Mouse (Mus musculus) neural tube, embryonic 14.5 days (tissue): ENCODE data around the gene Brd1. TPM values are rescaled to one million over a fixed set of nuclear protein-coding genes. Genes with fewer than 3 reads are reported as not detected.

ENCODE experiments used
- ATAC-seq: fragments of 200-750 bp; cut with Nextera tagmentation; 2 replicates; pipeline ENCODE4 v1.8.0; 2017; ENCODE audit warnings: low read depth, mild to moderate bottlenecking, moderate TSS enrichment, moderate library complexity
- H3K27ac ChIP-seq: fragments of 300-500 bp; sonication (generic); 2 replicates; pipeline ENCODE4 v1.5.1; 2014; ENCODE audit warnings: low read depth, mild to moderate bottlenecking, control low read depth, low read length, moderate library complexity, mixed read lengths
- H3K27me3 ChIP-seq: fragments of 300-500 bp; sonication (generic); 2 replicates; pipeline ENCODE4 v1.6.1; 2014; ENCODE audit warnings: low read length; ENCODE audit not compliant: control insufficient read depth, insufficient read depth
- H3K36me3 ChIP-seq: fragments of 300-500 bp; sonication (generic); 2 replicates; pipeline ENCODE4 v1.6.1; 2014; ENCODE audit warnings: low read length, mixed read lengths; ENCODE audit not compliant: control insufficient read depth, insufficient read depth
- H3K4me1 ChIP-seq: fragments of 300-500 bp; sonication (generic); 2 replicates; pipeline ENCODE4 v1.6.1; 2014; ENCODE audit warnings: low read length; ENCODE audit not compliant: control insufficient read depth, insufficient read depth
- H3K4me2 ChIP-seq: fragments of 300-500 bp; sonication (generic); 2 replicates; pipeline ENCODE4 v1.6.1; 2014; ENCODE audit warnings: mild to moderate bottlenecking, low read depth, low read length, control low read depth
- H3K4me3 ChIP-seq: fragments of 300-500 bp; sonication (generic); 2 replicates; pipeline ENCODE4 v1.5.1; 2014; ENCODE audit warnings: low read depth, low read length, control low read depth, mixed read lengths
- H3K9ac ChIP-seq: fragments of 300-500 bp; sonication (generic); replicated peaks from 2 replicates; pipeline ENCODE4 v1.6.1; 2014; ENCODE audit warnings: low read depth, mild to moderate bottlenecking, control low read depth, low read length, mixed read lengths
- H3K9me3 ChIP-seq: fragments of 300-500 bp; sonication (generic); 2 replicates; pipeline ENCODE4 v1.6.1; 2016; ENCODE audit warnings: low read length; ENCODE audit not compliant: control insufficient read depth
- WGBS: fragments of 180-500 bp; shearing (Covaris S2); extraction: QIAGEN DNeasy Blood & Tissue Kit; methylation state at CpG from one replicate; pipeline ENCODE4 v1.1.7; 2014; 5-methylcytosine and 5-hydroxymethylcytosine counted together
- polyA plus RNA-seq: library from polyadenylated mRNA; unstranded; fragments of >200 nt; fragmentation: Nextera tagmentation; extraction: Ambion mirVana; gene quantifications from 2 replicates; pipeline ENCODE4 v1.2.1, GENCODE M21; 2014

The Brd1 gene
- polyA plus RNA-seq, 1 experiment from 2014 or later, result 20.2 TPM

DNA sequence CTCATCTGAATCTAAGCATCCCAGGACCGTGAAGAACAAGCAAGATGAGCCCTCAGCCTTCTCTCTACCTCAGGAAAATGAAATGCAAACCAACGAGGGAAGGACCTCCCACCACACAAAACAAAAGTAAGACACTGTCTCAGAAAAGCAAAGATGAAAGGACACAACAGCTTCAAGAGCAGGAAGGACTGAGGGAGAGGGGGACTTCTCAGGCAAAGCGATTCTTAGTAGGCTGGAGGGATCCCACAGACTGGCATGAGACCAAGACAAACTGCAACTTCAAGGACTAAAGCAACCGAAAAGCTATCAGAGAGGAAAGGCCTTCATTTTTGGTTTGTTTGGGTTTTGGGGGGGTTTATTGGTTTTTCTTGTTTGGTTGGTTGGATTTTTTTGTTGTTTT is 2.1 kb upstream of the Brd1 start:
- Histone ChIP-seq H3K9me3 (no peaks in the 10 kb centered on the region), H3K4me3 (no peak overlapping the region), H3K27me3 (no peaks in the 10 kb centered on the region), H3K36me3 (no peaks in the 10 kb centered on the region), H3K27ac (no peak overlapping the region), H3K4me2 (no peak overlapping the region), H3K4me1 (peaks cover 17% of the 10 kb centered on the region), H3K9ac (no peak overlapping the region)
- 73% methylated on average over 4 of the region's 4 CpGs for WGBS
- no peak for ATAC-seq

DNA sequence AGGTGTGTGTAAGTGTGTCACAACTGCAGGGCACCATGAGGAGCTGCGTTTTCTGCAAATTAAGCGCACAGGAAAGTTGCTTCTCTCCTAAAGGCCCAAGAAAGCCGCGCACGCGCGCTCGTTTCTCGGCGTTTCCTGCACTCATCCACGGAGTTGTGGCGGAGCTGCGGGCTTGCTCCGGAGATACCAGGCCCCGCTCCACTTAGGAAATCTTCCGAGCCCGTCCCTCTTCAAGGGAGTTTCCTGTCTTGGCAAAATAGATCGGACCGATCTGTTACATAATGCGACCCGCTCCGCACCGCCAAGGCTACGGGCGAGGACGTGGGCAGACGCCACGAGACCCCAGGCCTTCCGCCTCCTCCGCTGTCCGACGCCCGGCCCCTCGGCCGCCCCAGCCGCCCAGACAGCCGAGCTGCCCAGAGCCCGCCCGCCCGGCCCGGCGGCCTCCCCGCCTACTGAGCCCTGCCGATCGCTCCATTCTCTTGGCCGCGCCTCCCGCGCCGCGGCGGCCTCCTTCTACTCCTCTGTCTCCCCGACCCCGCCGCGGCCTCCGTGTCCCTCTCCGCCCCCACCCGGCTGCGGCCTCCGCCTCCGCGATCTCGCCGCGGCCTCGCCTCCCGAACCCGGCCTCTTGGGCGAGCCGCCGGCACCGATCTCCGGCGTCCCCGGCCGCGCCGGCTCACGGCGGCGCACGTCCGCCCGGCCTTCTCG is 837 bp downstream of the Brd1 start:
- H3K4me3 ChIP-seq, result peak overlapping the region; percentile 97
- H3K36me3 ChIP-seq, result peaks cover 20% of the 10 kb centered on the region
- no peaks in the 10 kb centered on the region for H3K9me3 ChIP-seq
- no peaks in the 10 kb centered on the region for H3K27me3 ChIP-seq
- 0% methylated on average over 58 of the region's 86 CpGs for WGBS
- peak; percentile 48; the same call in 1 of the 2 replicates for ATAC-seq
- H3K4me2 ChIP-seq, result peak overlapping the region; percentile 99
- H3K27ac ChIP-seq, result peak overlapping the region; percentile 82
- H3K9ac ChIP-seq, result peak overlapping the region; percentile 97
- peaks cover 21% of the 10 kb centered on the region for H3K4me1 ChIP-seq

- H3K4me3 ChIP-seq, result peak overlapping the region; percentile 97
- H3K9ac ChIP-seq, result peak overlapping the region; percentile 97
- ATAC-seq, result no peak
- WGBS, result 30% methylated on average over 15 of the region's 15 CpGs
- H3K27me3 ChIP-seq, result no peaks in the 10 kb centered on the region
- peaks cover 21% of the 10 kb centered on the region for H3K4me1 ChIP-seq
- H3K9me3 ChIP-seq, result no peaks in the 10 kb centered on the region
- H3K36me3 ChIP-seq, result peaks cover 24% of the 10 kb centered on the region
- peak overlapping the region; percentile 99 for H3K4me2 ChIP-seq
- no peak overlapping the region for H3K27ac ChIP-seq
These were observed 1.5 kb downstream of the Brd1 start for GRCm38 (mm10) chr15:88732405-88733020.

DNA sequence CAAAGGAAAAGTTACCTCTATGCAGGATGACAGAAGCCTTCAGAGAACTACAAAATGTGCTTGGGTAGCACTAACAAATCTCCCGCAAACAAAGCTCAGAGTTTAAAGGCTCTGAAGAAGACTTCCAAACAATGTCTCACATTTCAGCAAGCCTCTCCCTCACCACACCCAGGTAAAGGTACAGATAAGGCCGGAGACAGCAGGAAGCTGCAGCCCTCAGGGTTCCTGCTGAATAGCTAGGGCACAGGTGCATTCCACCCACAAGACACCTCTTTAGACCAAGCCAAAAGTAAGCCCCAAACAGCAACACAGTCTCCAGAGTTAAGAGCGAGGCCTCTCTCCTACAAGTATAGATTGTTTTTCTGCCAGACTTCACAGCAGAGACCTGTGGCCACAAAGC is 3.3 kb downstream of the Brd1 start:
- Histone ChIP-seq H3K4me2 (no peak overlapping the region), H3K36me3 (peaks cover 32% of the 10 kb centered on the region), H3K4me3 (no peak overlapping the region), H3K27me3 (no peaks in the 10 kb centered on the region), H3K4me1 (peaks cover 21% of the 10 kb centered on the region), H3K9me3 (no peaks in the 10 kb centered on the region), H3K9ac (no peak overlapping the region), H3K27ac (no peak overlapping the region)
- WGBS, result 89% methylated on average over 3 of the region's 3 CpGs
- no peak for ATAC-seq

DNA sequence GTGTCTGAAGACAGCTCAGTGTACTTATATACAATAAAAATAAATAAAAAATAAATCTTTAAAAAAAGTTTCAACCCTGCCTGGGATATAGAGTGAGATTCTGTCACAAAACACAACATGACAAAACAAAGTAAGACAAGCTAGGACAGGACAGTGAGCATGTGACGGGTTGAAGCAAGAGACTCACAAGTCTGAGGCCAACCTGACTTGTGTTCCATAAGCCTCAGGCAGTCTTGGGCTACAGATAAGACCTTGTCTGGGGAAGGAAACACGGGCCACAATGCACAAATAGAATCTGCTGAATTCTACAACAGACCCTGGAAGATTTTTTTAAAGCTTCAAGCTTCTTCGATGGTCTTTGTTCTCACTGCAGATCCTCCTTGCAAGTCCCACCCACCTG is 6.8 kb downstream of the Brd1 start:
- no peak for ATAC-seq
- Histone ChIP-seq H3K4me2 (no peak overlapping the region), H3K36me3 (peaks cover 40% of the 10 kb centered on the region), H3K27me3 (no peaks in the 10 kb centered on the region), H3K9me3 (no peaks in the 10 kb centered on the region), H3K9ac (no peak overlapping the region), H3K4me1 (peaks cover 14% of the 10 kb centered on the region), H3K27ac (no peak overlapping the region), H3K4me3 (no peak overlapping the region)
- WGBS, result 95% methylated on average over 3 of the region's 3 CpGs

GRCm38 (mm10) chr15:88725036-88725435 is 9.0 kb downstream of the Brd1 start:
- ATAC-seq, result no peak
- Histone ChIP-seq H3K36me3 (peaks cover 41% of the 10 kb centered on the region), H3K27me3 (no peaks in the 10 kb centered on the region), H3K9ac (no peak overlapping the region), H3K4me1 (no peaks in the 10 kb centered on the region), H3K4me2 (no peak overlapping the region), H3K4me3 (no peak overlapping the region), H3K27ac (no peak overlapping the region), H3K9me3 (no peaks in the 10 kb centered on the region)
- 83% methylated on average over 5 of the region's 5 CpGs for WGBS

DNA sequence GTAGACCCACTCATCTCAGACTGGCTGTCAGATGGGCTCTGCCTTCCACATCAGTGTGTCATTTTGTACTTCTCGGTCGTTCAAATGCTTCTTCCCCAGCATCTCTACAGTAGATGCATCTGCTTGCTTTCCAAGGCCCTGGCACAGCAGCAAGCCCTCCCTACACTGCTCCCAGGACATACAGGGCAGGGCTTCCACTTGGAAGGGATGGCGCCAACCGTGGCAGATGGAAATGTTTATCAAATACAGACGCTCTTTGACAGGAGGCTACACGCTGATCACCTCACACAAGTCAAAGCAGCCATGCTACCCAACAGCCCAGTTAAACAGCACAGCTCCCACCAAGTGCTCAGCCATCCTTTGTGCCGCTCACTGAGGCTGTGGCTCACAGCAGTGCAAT is 9.7 kb downstream of the Brd1 start:
- H3K9me3 ChIP-seq, result no peaks in the 10 kb centered on the region
- H3K4me1 ChIP-seq, result no peaks in the 10 kb centered on the region
- H3K27me3 ChIP-seq, result no peaks in the 10 kb centered on the region
- WGBS, result 83% methylated on average over 7 of the region's 7 CpGs
- H3K27ac ChIP-seq, result no peak overlapping the region
- ATAC-seq, result no peak
- H3K36me3 ChIP-seq, result peaks cover 34% of the 10 kb centered on the region
- H3K4me2 ChIP-seq, result no peak overlapping the region
- no peak overlapping the region for H3K9ac ChIP-seq
- H3K4me3 ChIP-seq, result no peak overlapping the region

DNA sequence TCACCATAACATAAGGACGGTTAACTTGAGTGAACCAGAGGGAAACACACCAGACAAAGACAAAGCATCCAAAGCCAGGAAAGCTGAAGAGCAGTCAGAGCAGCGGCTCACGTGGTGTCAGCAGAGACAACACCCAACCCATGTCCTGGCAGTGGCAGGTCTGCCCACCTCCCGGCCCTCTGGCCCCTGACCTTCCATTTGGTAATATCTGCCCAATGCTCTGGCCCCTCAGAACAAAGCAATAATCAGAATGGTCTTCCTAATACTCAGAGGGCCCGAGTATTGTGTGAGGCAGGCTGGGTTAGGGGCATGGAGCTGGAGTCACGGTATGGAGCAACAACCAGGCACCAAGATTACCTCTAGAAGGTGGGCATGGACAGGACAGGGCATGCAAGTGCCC is 10.8 kb downstream of the Brd1 start:
- Histone ChIP-seq H3K9me3 (no peaks in the 10 kb centered on the region), H3K36me3 (peaks cover 24% of the 10 kb centered on the region), H3K27me3 (no peaks in the 10 kb centered on the region), H3K27ac (no peak overlapping the region), H3K4me3 (no peak overlapping the region), H3K9ac (no peak overlapping the region), H3K4me2 (no peak overlapping the region), H3K4me1 (no peaks in the 10 kb centered on the region)
- WGBS, result 90% methylated on average over 6 of the region's 6 CpGs
- no peak for ATAC-seq

- no peak for ATAC-seq
- H3K27ac ChIP-seq, result no peak overlapping the region
- H3K36me3 ChIP-seq, result peaks cover 38% of the 10 kb centered on the region
- no peak overlapping the region for H3K4me3 ChIP-seq
- H3K9me3 ChIP-seq, result no peaks in the 10 kb centered on the region
- WGBS, result 57% methylated on average over 9 of the region's 9 CpGs
- H3K27me3 ChIP-seq, result no peaks in the 10 kb centered on the region
- 0 out of 2 replicates have a peak, but pooled peaks cover 9% of the 10 kb centered on the region for H3K4me1 ChIP-seq
- no peak overlapping the region for H3K4me2 ChIP-seq
- no peak overlapping the region for H3K9ac ChIP-seq
These were observed 16.8 kb downstream of the Brd1 start for GRCm38 (mm10) chr15:88717239-88717638.
